ENCODE assay signal across 10 mouse cellular contexts in the genomic region with DNA sequence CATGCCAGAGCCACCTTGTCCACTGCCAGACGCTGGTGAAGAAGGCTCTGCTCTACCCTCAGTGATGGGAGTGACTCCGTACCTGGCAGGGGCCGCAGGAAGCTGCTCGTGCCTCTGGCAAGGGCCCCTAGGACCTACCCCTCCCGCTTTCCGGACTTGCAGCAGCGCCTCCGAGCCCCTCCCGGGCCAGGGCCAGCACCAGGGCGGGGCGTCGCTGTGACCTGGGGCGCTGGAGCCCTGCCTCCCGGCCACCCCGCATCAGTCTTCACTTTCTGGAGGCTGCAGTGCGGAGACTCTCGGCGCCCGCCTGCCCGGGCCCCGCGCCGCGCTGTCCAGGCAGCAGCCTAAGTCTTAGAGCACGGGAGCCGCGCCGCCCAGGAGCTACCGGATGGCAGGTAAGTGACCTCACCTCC. TPM values are rescaled to one million over a fixed set of nuclear protein-coding genes. Genes with fewer than 3 reads are reported as not detected.
DNase-seq lines count a peak whose midpoint lies in the region; ATAC-seq lines count a peak whose summit lies in the region.
"Had no signal": no experiment of that assay in that cellular context is flagged by ENCODE, and none has a peak within 500 bp of the region (broad histone marks: within the 10 kb centered on the region; RNA-seq: fewer than 3 reads in every experiment).

No protein-coding gene starts in this region.

- H3K27me3 ChIP-seq in heart, embryonic 13.5 days (replicated peaks), result peaks cover 50% of the 10 kb centered on the region
- H3K27me3 ChIP-seq in hindbrain, embryonic 14.5 days (ENCODE audit: control insufficient read depth, insufficient read depth, low read length), result peaks cover 22% of the 10 kb centered on the region
- H3K27me3 ChIP-seq in midbrain, embryonic 12.5 days, result peaks cover 35% of the 10 kb centered on the region

- peak overlapping the region; percentile 68 for H3K9ac ChIP-seq in heart, embryonic 13.5 days
- H3K9ac ChIP-seq in hindbrain, embryonic 14.5 days, result peak overlapping the region; percentile 44; the same call in 1 of the 2 replicates
- no peak overlapping the region for H3K9ac ChIP-seq in midbrain, embryonic 12.5 days (replicated peaks)

- WGBS in heart, embryonic 13.5 days, result 2% methylated on average over 29 of the region's 29 CpGs
- WGBS in hindbrain, embryonic 14.5 days, result 5% methylated on average over 29 of the region's 29 CpGs
- WGBS in midbrain, embryonic 12.5 days, result 9% methylated on average over 29 of the region's 29 CpGs

- H3K9me3 ChIP-seq in heart, embryonic 13.5 days, result no peaks in the 10 kb centered on the region
- H3K9me3 ChIP-seq in hindbrain, embryonic 14.5 days (ENCODE audit: control insufficient read depth, low read length), result no peaks in the 10 kb centered on the region
- H3K9me3 ChIP-seq in midbrain, embryonic 12.5 days, result no peaks in the 10 kb centered on the region

- H3K4me3 ChIP-seq in heart, embryonic 13.5 days, result peak overlapping the region; percentile 45
- peak overlapping the region; percentile 10; the same call in 1 of the 2 replicates for H3K4me3 ChIP-seq in hindbrain, embryonic 14.5 days (replicated peaks; ENCODE audit: low read length)
- H3K4me3 ChIP-seq in midbrain, embryonic 12.5 days, result peak overlapping the region; percentile 27

- no peaks in the 10 kb centered on the region for H3K36me3 ChIP-seq in heart, embryonic 13.5 days
- H3K36me3 ChIP-seq in hindbrain, embryonic 14.5 days (replicated peaks; ENCODE audit: control insufficient read depth, insufficient read depth), result no peaks in the 10 kb centered on the region
- no peaks in the 10 kb centered on the region for H3K36me3 ChIP-seq in midbrain, embryonic 12.5 days

- no peak for DNase-seq in heart, adult 8-10 months (ENCODE audit: low spot score)
- peak; percentile 20 for DNase-seq in R1 (ENCODE audit: low read depth, low spot score)
- no peak for DNase-seq in hindbrain, embryonic 14.5 days (ENCODE audit: low spot score)
- DNase-seq in right cerebral cortex, postnatal 25 days, result no peak
- DNase-seq in spleen, postnatal 36 days (ENCODE audit: low spot score in 2 of 2), result no peak
- no peak for DNase-seq in testis, postnatal 14 days (ENCODE audit: low spot score)

- peak; percentile 32; the same call in 1 of the 2 replicates for ATAC-seq in heart, embryonic 13.5 days (ENCODE audit: extremely low read depth, insufficient number of reproducible peaks, low FRiP score, low TSS enrichment)
- ATAC-seq in hindbrain, embryonic 14.5 days (ENCODE audit: low FRiP score), result no peak
- peak; percentile 27; the same call in 1 of the 2 replicates for ATAC-seq in midbrain, embryonic 12.5 days (ENCODE audit: low FRiP score, low read depth)
- ATAC-seq: CD4-positive, CD25-positive, alpha-beta regulatory T cell, adult 4 months had no signal

- peaks cover 13% of the 10 kb centered on the region for H3K4me1 ChIP-seq in heart, embryonic 13.5 days
- no peaks in the 10 kb centered on the region; the same call in 1 of the 2 replicates for H3K4me1 ChIP-seq in hindbrain, embryonic 14.5 days (replicated peaks; ENCODE audit: control insufficient read depth, insufficient read depth, low read length)
- peaks cover 6% of the 10 kb centered on the region for H3K4me1 ChIP-seq in midbrain, embryonic 12.5 days

- H3K4me2 ChIP-seq in heart, embryonic 13.5 days, result peak overlapping the region; percentile 73
- H3K4me2 ChIP-seq in hindbrain, embryonic 14.5 days (replicated peaks), result peak overlapping the region; percentile 36
- H3K4me2 ChIP-seq in midbrain, embryonic 12.5 days (replicated peaks), result peak overlapping the region; percentile 52

- no peak overlapping the region for H3K27ac ChIP-seq in heart, embryonic 13.5 days (replicated peaks)
- no peak overlapping the region for H3K27ac ChIP-seq in hindbrain, embryonic 14.5 days
- no peak overlapping the region for H3K27ac ChIP-seq in midbrain, embryonic 12.5 days (replicated peaks)
- H3K27ac ChIP-seq: macrophage had no signal

RNA-seq across cellular contexts. Expression of gene Syt15, which starts 0.4 kb away (rescaled TPM):
- 0.18 and 0.27 TPM in 2 replicates for polyA plus RNA-seq in heart, embryonic 13.5 days (2015; fragmentation: Nextera tagmentation; extraction: Ambion mirVana)
- total RNA-seq in heart, adult 8-10 months (2022), result under 1 TPM; 0.47 to 0.66 (median 0.53) TPM
- polyA plus RNA-seq in hindbrain, embryonic 14.5 days (2014; fragmentation: Nextera tagmentation; extraction: Ambion mirVana), result 0.42 and 0.79 TPM in 2 replicates
- polyA plus RNA-seq in midbrain, embryonic 12.5 days (2016; fragmentation: Nextera tagmentation; extraction: Ambion mirVana), result 0.46 and 0.52 TPM in 2 replicates
- polyA plus RNA-seq: macrophage had no signal

RNA-seq across cellular contexts. Expression of gene Gprin2, which starts 18.3 kb away (rescaled TPM):
- polyA plus RNA-seq in heart, embryonic 13.5 days (2015; fragmentation: Nextera tagmentation; extraction: Ambion mirVana), result 0.08 and 0.28 TPM in 2 replicates
- under 1 TPM; 0.08 to 0.29 (median 0.09) TPM for total RNA-seq in heart, adult 8-10 months (2022)
- polyA plus RNA-seq in hindbrain, embryonic 14.5 days (2014; fragmentation: Nextera tagmentation; extraction: Ambion mirVana), result 4.4 and 5.4 TPM in 2 replicates
- 3.1 and 3.5 TPM in 2 replicates for polyA plus RNA-seq in midbrain, embryonic 12.5 days (2016; fragmentation: Nextera tagmentation; extraction: Ambion mirVana)
- polyA plus RNA-seq: macrophage had no signal
